Mouse (Mus musculus): ENCODE data around the gene Zbtb18. TPM values are rescaled to one million over a fixed set of nuclear protein-coding genes. Genes with fewer than 3 reads are reported as not detected.
A peak's percentile ranks its signal among the peaks of the same experiment; 100 is the strongest.

The Zbtb18 gene
- 22.5 and 30.3 TPM in 2 replicates for polyA plus RNA-seq (2011; ENCODE audit: insufficient read length, low read depth, missing spikeins)

- TF ChIP-seq CTCF (IDR thresholded peaks at IDR 0.05; ENCODE audit: borderline replicate concordance, insufficient read depth, low read length) (no peak), POLR2A (IDR thresholded peaks at IDR 0.05; ENCODE audit: low read depth, low read length) (peak; percentile 47; the same call in 1 of the 2 replicates)
- Histone ChIP-seq H3K27ac (ENCODE audit: insufficient read depth, low read length) (peak within 1 kb of the TSS; percentile 45), H3K4me3 (ENCODE audit: insufficient read depth, low read length) (peak within 1 kb of the TSS; percentile 72), H3K4me1 (ENCODE audit: control insufficient read depth, insufficient read depth, low read length) (peaks cover 6% of the 10 kb centered on the region)
Observed at GRCm38 (mm10) chr1:177442196-177442808, at the start of gene Zbtb18. Zbtb18 (plus strand) TSS chr1:177442351.

GRCm38 (mm10) chr1:177397455-177397854 is 44.7 kb upstream of the Zbtb18 start:
- Histone ChIP-seq H3K27ac (ENCODE audit: insufficient read depth, low read length) (no peak overlapping the region), H3K4me1 (ENCODE audit: control insufficient read depth, insufficient read depth, low read length) (no peaks in the 10 kb centered on the region), H3K4me3 (ENCODE audit: insufficient read depth, low read length) (no peak overlapping the region)
- TF ChIP-seq POLR2A (IDR thresholded peaks at IDR 0.05; ENCODE audit: low read depth, low read length) = no peak
- TF ChIP-seq CTCF (IDR thresholded peaks at IDR 0.05; ENCODE audit: borderline replicate concordance, insufficient read depth, low read length) = no peak

DNA sequence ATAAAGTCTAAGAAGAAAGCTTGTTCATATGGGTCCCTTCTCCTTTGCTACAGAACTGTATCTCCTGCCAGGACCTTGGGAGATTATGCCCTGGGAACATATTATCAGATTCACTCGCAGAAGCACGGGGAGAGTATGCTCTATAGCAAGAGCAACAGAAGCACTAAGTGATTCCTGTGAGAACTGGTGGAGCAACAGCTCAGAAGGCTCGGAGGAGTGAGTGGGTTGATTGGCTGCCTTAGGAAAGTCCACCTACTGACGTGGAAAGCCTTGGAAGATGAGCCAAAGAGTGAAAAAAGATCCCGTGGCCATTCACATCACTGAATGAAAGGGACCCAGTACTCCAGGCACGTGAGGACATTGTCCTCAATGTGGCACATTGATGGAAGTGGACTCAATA is 37.0 kb upstream of the Zbtb18 start:
- Histone ChIP-seq H3K4me1 (ENCODE audit: control insufficient read depth, insufficient read depth, low read length) (no peaks in the 10 kb centered on the region), H3K27ac (ENCODE audit: insufficient read depth, low read length) (no peak overlapping the region), H3K4me3 (ENCODE audit: insufficient read depth, low read length) (no peak overlapping the region)
- no peak for TF ChIP-seq POLR2A (IDR thresholded peaks at IDR 0.05; ENCODE audit: low read depth, low read length)
- no peak for TF ChIP-seq CTCF (IDR thresholded peaks at IDR 0.05; ENCODE audit: borderline replicate concordance, insufficient read depth, low read length)

GRCm38 (mm10) chr1:177408690-177409089 is 33.5 kb upstream of the Zbtb18 start:
- no peak overlapping the region for H3K4me3 ChIP-seq (ENCODE audit: insufficient read depth, low read length)
- no peaks in the 10 kb centered on the region for H3K4me1 ChIP-seq (ENCODE audit: control insufficient read depth, insufficient read depth, low read length)
- H3K27ac ChIP-seq (ENCODE audit: insufficient read depth, low read length) = no peak overlapping the region
- TF ChIP-seq CTCF (IDR thresholded peaks at IDR 0.05; ENCODE audit: borderline replicate concordance, insufficient read depth, low read length) (no peak), POLR2A (IDR thresholded peaks at IDR 0.05; ENCODE audit: low read depth, low read length) (no peak)

- Histone ChIP-seq H3K4me1 (ENCODE audit: control insufficient read depth, insufficient read depth, low read length) (no peaks in the 10 kb centered on the region), H3K4me3 (ENCODE audit: insufficient read depth, low read length) (no peak overlapping the region), H3K27ac (ENCODE audit: insufficient read depth, low read length) (no peak overlapping the region)
- TF ChIP-seq POLR2A (IDR thresholded peaks at IDR 0.05; ENCODE audit: low read depth, low read length) (no peak), CTCF (IDR thresholded peaks at IDR 0.05; ENCODE audit: borderline replicate concordance, insufficient read depth, low read length) (no peak)
Observed at GRCm38 (mm10) chr1:177410769-177411348, 31.3 kb upstream of the Zbtb18 start.

DNA sequence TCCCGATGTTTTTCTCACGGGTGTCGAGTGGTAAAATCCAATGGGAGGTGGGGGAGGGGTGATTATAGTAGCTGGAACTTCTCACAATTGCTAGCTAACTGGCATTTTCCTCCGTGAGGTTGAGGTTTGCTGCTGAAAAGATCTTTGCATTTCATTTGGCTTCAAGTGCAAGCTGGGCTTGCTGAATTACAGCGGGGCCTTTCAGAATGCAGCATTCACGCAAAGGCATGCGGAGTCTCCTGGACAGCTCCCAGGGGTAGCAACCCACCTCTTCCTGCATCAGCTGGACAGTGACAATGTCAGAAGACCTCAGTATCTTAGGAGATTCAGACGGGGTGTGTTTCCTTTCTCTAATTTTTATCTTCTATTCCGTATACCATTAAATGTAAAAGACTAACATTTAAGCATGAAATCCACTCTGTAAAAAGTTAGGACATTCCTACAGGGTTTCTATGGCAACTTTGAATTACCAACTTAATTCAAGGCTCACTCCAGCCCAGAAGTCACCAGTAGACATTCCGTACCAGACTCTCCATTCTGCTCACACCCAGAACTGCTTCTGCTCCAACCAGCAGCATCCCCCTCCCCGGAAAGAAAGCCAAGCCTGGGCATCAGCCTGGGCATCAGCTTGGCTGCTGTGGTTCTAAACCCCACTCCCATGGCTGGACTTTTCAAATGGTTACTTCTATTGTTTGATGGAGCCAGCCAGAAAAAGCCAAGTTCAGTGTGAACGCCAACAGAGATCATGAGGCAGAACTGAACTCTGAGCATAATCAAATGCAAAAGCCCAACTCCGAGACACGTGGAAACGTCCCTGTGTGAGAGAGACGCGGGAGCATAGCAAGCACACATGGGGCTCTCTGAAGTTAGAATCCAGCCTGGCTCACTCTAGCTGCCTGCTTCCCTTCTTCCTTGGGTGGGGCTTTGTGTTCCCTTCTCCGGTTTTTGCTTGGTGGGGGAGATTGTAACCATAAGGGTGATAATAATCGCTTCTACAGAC is 30.5 kb upstream of the Zbtb18 start:
- no peak overlapping the region for H3K27ac ChIP-seq (ENCODE audit: insufficient read depth, low read length)
- no peak overlapping the region for H3K4me3 ChIP-seq (ENCODE audit: insufficient read depth, low read length)
- TF ChIP-seq POLR2A (IDR thresholded peaks at IDR 0.05; ENCODE audit: low read depth, low read length) (no peak), CTCF (IDR thresholded peaks at IDR 0.05; ENCODE audit: borderline replicate concordance, insufficient read depth, low read length) (no peak)
- H3K4me1 ChIP-seq (ENCODE audit: control insufficient read depth, insufficient read depth, low read length) = no peaks in the 10 kb centered on the region

- no peak for TF ChIP-seq POLR2A (IDR thresholded peaks at IDR 0.05; ENCODE audit: low read depth, low read length)
- TF ChIP-seq CTCF (IDR thresholded peaks at IDR 0.05; ENCODE audit: borderline replicate concordance, insufficient read depth, low read length) = no peak
- no peak overlapping the region for H3K27ac ChIP-seq (ENCODE audit: insufficient read depth, low read length)
- no peak overlapping the region for H3K4me3 ChIP-seq (ENCODE audit: insufficient read depth, low read length)
- H3K4me1 ChIP-seq (ENCODE audit: control insufficient read depth, insufficient read depth, low read length) = no peaks in the 10 kb centered on the region
Observed at GRCm38 (mm10) chr1:177419331-177419730, 22.8 kb upstream of the Zbtb18 start.

DNA sequence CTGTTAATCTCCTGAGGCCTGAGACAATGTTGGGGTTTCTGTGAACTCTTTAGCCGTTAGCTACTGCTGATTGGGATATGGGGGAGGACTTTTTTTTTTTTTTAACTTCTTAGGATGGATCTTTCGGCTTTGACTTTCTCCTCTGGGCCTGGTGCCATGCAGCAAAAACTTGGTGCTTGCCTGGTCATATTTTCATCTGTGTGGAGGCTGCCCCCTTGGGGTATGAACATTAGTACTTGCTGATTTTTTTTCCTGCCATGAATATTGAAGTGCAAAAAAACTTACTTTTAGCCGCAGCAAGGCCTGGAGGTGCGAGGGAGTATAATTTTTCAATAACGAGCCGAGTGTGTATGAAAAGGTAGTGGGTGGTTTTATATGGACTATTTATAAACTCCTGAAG is 22.0 kb upstream of the Zbtb18 start:
- no peak overlapping the region for H3K4me3 ChIP-seq (ENCODE audit: insufficient read depth, low read length)
- no peak overlapping the region for H3K27ac ChIP-seq (ENCODE audit: insufficient read depth, low read length)
- TF ChIP-seq POLR2A (IDR thresholded peaks at IDR 0.05; ENCODE audit: low read depth, low read length) (no peak), CTCF (IDR thresholded peaks at IDR 0.05; ENCODE audit: borderline replicate concordance, insufficient read depth, low read length) (no peak)
- no peaks in the 10 kb centered on the region for H3K4me1 ChIP-seq (ENCODE audit: control insufficient read depth, insufficient read depth, low read length)

DNA sequence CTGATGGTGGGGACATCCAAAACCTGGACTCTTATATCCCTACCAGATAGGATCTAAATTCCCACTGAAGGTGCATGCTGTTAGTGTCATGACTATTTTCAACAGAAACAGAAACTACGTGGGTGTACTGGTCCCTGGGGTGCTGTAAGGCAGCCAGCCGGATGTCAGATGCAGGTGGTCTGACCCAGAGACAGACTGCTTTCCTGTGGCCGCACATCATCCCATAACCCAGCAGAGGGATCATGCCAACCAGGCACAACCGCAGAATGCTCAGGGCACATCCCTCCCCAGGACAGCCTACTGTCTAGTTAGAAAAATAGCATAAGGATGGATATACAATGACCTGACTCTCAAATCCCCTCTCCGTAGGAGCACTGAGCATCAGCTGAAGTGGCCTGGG is 14.3 kb upstream of the Zbtb18 start:
- no peaks in the 10 kb centered on the region for H3K4me1 ChIP-seq (ENCODE audit: control insufficient read depth, insufficient read depth, low read length)
- no peak overlapping the region for H3K4me3 ChIP-seq (ENCODE audit: insufficient read depth, low read length)
- TF ChIP-seq POLR2A (IDR thresholded peaks at IDR 0.05; ENCODE audit: low read depth, low read length) = no peak
- TF ChIP-seq CTCF (IDR thresholded peaks at IDR 0.05; ENCODE audit: borderline replicate concordance, insufficient read depth, low read length) = no peak
- H3K27ac ChIP-seq (ENCODE audit: insufficient read depth, low read length) = no peak overlapping the region

All from embryonic fibroblast, embryonic 13.5 days (primary cell).